Mouse (Mus musculus): ENCODE results near the gene Gm4302. TPM values are rescaled to one million over a fixed set of nuclear protein-coding genes. Genes with fewer than 3 reads are reported as not detected.

Gm4302 gene
- polyA plus RNA-seq, 1 experiment from 2014 or later, result not detected

Other genes with a start within 250 kb of the Gm4302 start
- gene Gm4301, start 5.2 kb upstream of the Gm4302 start, polyA plus RNA-seq (2015; fragmentation: Nextera tagmentation; extraction: Ambion mirVana), result not detected in 2 replicates
- not detected in 2 replicates for gene Gm4303, start 5.1 kb downstream of the Gm4302 start, polyA plus RNA-seq (2015; fragmentation: Nextera tagmentation; extraction: Ambion mirVana)
- gene Gm4305, start 10.3 kb downstream of the Gm4302 start, polyA plus RNA-seq (2015; fragmentation: Nextera tagmentation; extraction: Ambion mirVana), result not detected in 2 replicates
- gene Gm4307, start 20.5 kb downstream of the Gm4302 start, polyA plus RNA-seq (2015; fragmentation: Nextera tagmentation; extraction: Ambion mirVana), result not detected in 2 replicates
- not detected in 2 replicates for gene Gm4312, start 41.7 kb downstream of the Gm4302 start, polyA plus RNA-seq (2015; fragmentation: Nextera tagmentation; extraction: Ambion mirVana)
- 11.9 and 12.1 TPM in 2 replicates for gene Tmtc3, start 146.5 kb downstream of the Gm4302 start, polyA plus RNA-seq (2015; fragmentation: Nextera tagmentation; extraction: Ambion mirVana)
- 6.4 and 6.6 TPM in 2 replicates for gene Cep290, start 146.7 kb downstream of the Gm4302 start, polyA plus RNA-seq (2015; fragmentation: Nextera tagmentation; extraction: Ambion mirVana)
- 14.4 and 16.6 TPM in 2 replicates for gene 4930430F08Rik, start 249.6 kb downstream of the Gm4302 start, polyA plus RNA-seq (2015; fragmentation: Nextera tagmentation; extraction: Ambion mirVana)
- 0.23 and 0.26 TPM in 2 replicates for gene 1700017N19Rik, start 249.6 kb downstream of the Gm4302 start, polyA plus RNA-seq (2015; fragmentation: Nextera tagmentation; extraction: Ambion mirVana)